23 mouse cellular contexts compared by ENCODE assay signal in genomic region chr4:82608768-82609610, GRCm38 (mm10).
A peak's percentile ranks its signal among the peaks of the same experiment; 100 is the strongest.
DNase-seq lines count a peak whose midpoint lies in the region; ATAC-seq lines count a peak whose summit lies in the region.
"Had no signal": no experiment of that assay in that cellular context is flagged by ENCODE, and none has a peak within 500 bp of the region (broad histone marks: within the 10 kb centered on the region; RNA-seq: fewer than 3 reads in every experiment).

No protein-coding gene starts in this region.

- peak overlapping the region; percentile 25; the same call in 1 of the 2 replicates for H3K27ac ChIP-seq in kidney, embryonic 16.5 days (ENCODE audit: low read length)
- H3K27ac ChIP-seq in neural tube, embryonic 15.5 days (replicated peaks) = no peak overlapping the region
- H3K27ac ChIP-seq: forebrain, embryonic 13.5 days; heart, embryonic 13.5 days; hindbrain, embryonic 15.5 days; intestine, embryonic 15.5 days; layer of hippocampus, adult 2 months; liver, embryonic 14.5 days; macrophage; midbrain, embryonic 12.5 days; stomach, embryonic 15.5 days had no signal

- DNase-seq in gastrocnemius, postnatal 25 days = peak; percentile 26
- DNase-seq in gastrocnemius, postnatal 36 days = no peak
- no peak for DNase-seq in kidney, adult 8-10 months
- DNase-seq in neural tube, embryonic 10.5 days (ENCODE audit: extremely low spot score, low spot score) = peak; percentile 14
- no peak for DNase-seq in adrenal gland, postnatal 14 days
- DNase-seq: B cell, adult 2 months; cerebellum, adult 2 months; cerebellum, postnatal 36 days; heart, postnatal 4 days; thymus, adult 18-20 months; thymus, postnatal 4 days had no signal

- H3K4me2 ChIP-seq in kidney, embryonic 16.5 days (replicated peaks; ENCODE audit: low read depth, low read length) = no peak overlapping the region; the same call in 1 of the 2 replicates
- no peak overlapping the region for H3K4me2 ChIP-seq in neural tube, embryonic 15.5 days
- H3K4me2 ChIP-seq: forebrain, embryonic 13.5 days; heart, embryonic 13.5 days; hindbrain, embryonic 15.5 days; intestine, embryonic 15.5 days; midbrain, embryonic 12.5 days; stomach, embryonic 15.5 days had no signal

- no peaks in the 10 kb centered on the region for H3K9me3 ChIP-seq in kidney, embryonic 16.5 days (ENCODE audit: low read length)
- no peaks in the 10 kb centered on the region for H3K9me3 ChIP-seq in neural tube, embryonic 15.5 days (replicated peaks)
- H3K9me3 ChIP-seq: forebrain, embryonic 13.5 days; heart, embryonic 13.5 days; hindbrain, embryonic 15.5 days; intestine, embryonic 15.5 days; midbrain, embryonic 12.5 days; stomach, embryonic 15.5 days had no signal

- H3K9ac ChIP-seq in kidney, embryonic 16.5 days (replicated peaks; ENCODE audit: low read length) = no peak overlapping the region
- H3K9ac ChIP-seq in neural tube, embryonic 15.5 days (replicated peaks) = no peak overlapping the region
- H3K9ac ChIP-seq: forebrain, embryonic 13.5 days; heart, embryonic 13.5 days; hindbrain, embryonic 15.5 days; intestine, embryonic 15.5 days; liver, embryonic 14.5 days; midbrain, embryonic 12.5 days; stomach, embryonic 15.5 days had no signal

- H3K4me1 ChIP-seq in kidney, embryonic 16.5 days (ENCODE audit: insufficient read depth, low read length) = peaks cover 19% of the 10 kb centered on the region
- H3K4me1 ChIP-seq in neural tube, embryonic 15.5 days = peaks cover 14% of the 10 kb centered on the region
- H3K4me1 ChIP-seq: stomach, embryonic 15.5 days had no signal

- intact Hi-C loops in gastrocnemius, postnatal 36 days (cut with DNase I) = no loop called here

- no peaks in the 10 kb centered on the region for H3K27me3 ChIP-seq in kidney, embryonic 16.5 days (ENCODE audit: insufficient read depth, low read length)
- H3K27me3 ChIP-seq in neural tube, embryonic 15.5 days (replicated peaks) = no peaks in the 10 kb centered on the region
- H3K27me3 ChIP-seq: forebrain, embryonic 13.5 days; heart, embryonic 13.5 days; hindbrain, embryonic 15.5 days; intestine, embryonic 15.5 days; midbrain, embryonic 12.5 days; stomach, embryonic 15.5 days had no signal

- ATAC-seq in kidney, embryonic 16.5 days (ENCODE audit: low FRiP score, low TSS enrichment) = peak; percentile 75
- no peak for ATAC-seq in neural tube, embryonic 15.5 days (ENCODE audit: low FRiP score)
- ATAC-seq: forebrain, embryonic 13.5 days; intestine, embryonic 15.5 days had no signal

- H3K36me3 ChIP-seq in kidney, embryonic 16.5 days (ENCODE audit: insufficient read depth, low read length) = no peaks in the 10 kb centered on the region
- no peaks in the 10 kb centered on the region for H3K36me3 ChIP-seq in neural tube, embryonic 15.5 days
- H3K36me3 ChIP-seq: heart, embryonic 13.5 days; hindbrain, embryonic 15.5 days; intestine, embryonic 15.5 days; midbrain, embryonic 12.5 days; stomach, embryonic 15.5 days had no signal

- 14% methylated on average over 9 of the region's 9 CpGs for WGBS in kidney, embryonic 16.5 days
- 80% methylated on average over 9 of the region's 9 CpGs for WGBS in neural tube, embryonic 15.5 days

- H3K4me3 ChIP-seq in kidney, embryonic 16.5 days (ENCODE audit: low read length) = no peak overlapping the region
- H3K4me3 ChIP-seq in neural tube, embryonic 15.5 days (replicated peaks) = no peak overlapping the region
- H3K4me3 ChIP-seq: erythroblast, embryonic 14.5 days; forebrain, embryonic 13.5 days; heart, embryonic 13.5 days; hindbrain, embryonic 15.5 days; intestine, embryonic 15.5 days; layer of hippocampus, adult 2 months; midbrain, embryonic 12.5 days; stomach, embryonic 15.5 days had no signal

Comparison
In these comparisons a context has a peak if more than half of its experiments do, and no peak if none do; other contexts are left out.
1. DNase-seq: peak in gastrocnemius, postnatal 25 days (single experiment) and neural tube, embryonic 10.5 days (single experiment); none in gastrocnemius, postnatal 36 days (0 of 2), kidney, adult 8-10 months (0 of 2) and adrenal gland, postnatal 14 days (single experiment).